Mouse (Mus musculus): Measurements from ENCODE around the gene Ccdc42. TPM values are rescaled to one million over a fixed set of nuclear protein-coding genes. Genes with fewer than 3 reads are reported as not detected.

Gene Ccdc42
- polyA plus RNA-seq, 1 experiment from 2014 or later: not detected

DNA sequence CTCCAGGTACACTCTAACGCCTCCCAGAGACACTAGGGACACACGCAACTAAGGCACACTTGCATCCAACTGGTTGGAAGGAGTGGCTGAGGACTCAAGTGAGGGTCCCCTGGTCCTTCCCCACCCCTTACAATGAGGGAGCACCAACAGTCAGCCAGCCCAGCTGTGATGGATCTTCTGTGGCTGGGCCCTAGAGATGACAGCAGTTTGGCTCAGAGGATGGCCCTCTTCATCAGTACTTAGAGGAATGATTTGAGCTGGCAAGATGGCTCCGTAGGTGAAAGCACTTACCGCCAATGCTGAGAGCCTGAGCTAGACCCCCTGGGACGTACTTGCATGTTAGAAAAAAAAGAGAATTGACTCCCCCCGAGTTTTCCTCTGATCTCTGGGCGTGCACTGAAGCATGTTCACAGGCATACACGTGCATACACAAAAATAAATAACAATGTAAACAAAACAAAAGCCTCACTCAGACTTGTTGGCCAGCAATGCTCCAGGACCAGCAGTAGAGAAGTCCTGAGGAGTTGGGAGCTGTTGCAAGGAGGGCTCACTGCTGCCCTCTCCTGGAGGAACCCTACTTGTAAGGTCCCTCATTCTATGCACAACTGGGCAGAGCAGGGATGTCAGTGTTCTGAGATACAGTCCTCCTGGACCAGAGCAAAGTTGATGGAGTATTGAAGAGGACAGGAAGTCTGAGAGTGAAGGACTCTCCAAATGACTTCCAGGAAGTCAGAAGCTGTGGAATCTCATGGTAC lies 2.4 kb downstream of the Ccdc42 start:
- peaks cover 4% of the 10 kb centered on the region; the same call in 1 of the 2 replicates for H3K4me1 ChIP-seq
- H3K27me3 ChIP-seq: no peaks in the 10 kb centered on the region
- no peak overlapping the region for H3K4me3 ChIP-seq
- 65% methylated on average over 8 of the region's 8 CpGs for WGBS
- no peak overlapping the region for H3K4me2 ChIP-seq
- no peak for ATAC-seq
- H3K9ac ChIP-seq: no peak overlapping the region
- no peaks in the 10 kb centered on the region for H3K9me3 ChIP-seq (replicated peaks)
- H3K27ac ChIP-seq: no peak overlapping the region
- H3K36me3 ChIP-seq (ENCODE audit: poor library complexity, severe bottlenecking): no peaks in the 10 kb centered on the region

DNA sequence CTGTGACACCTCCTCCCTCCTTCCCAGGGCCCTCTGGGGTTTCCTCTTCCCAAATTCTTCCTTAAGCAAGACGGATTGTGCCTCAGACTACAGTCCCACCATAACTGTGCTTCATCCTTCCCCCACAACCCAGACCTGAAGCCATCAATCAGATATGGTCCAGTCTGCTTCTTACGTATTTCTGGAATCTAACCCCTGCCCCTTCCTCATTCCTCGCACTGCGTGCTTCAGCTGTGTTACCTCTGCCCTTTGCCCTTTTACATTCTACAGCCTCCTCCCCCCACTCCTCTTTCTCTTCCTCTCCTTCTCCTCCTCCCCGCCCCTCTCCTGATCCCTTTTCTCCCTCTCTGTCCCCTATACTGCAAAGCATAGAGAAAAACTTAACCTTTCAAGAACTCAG lies 4.9 kb downstream of the Ccdc42 start:
- Histone ChIP-seq H3K9ac (no peak overlapping the region), H3K4me1 (peaks cover 4% of the 10 kb centered on the region; the same call in 1 of the 2 replicates), H3K9me3 (replicated peaks) (no peaks in the 10 kb centered on the region), H3K27me3 (no peaks in the 10 kb centered on the region), H3K4me2 (no peak overlapping the region), H3K4me3 (no peak overlapping the region), H3K36me3 (ENCODE audit: poor library complexity, severe bottlenecking) (no peaks in the 10 kb centered on the region), H3K27ac (no peak overlapping the region)
- WGBS: 23% methylated on average over 5 of the region's 5 CpGs
- ATAC-seq: no peak

DNA sequence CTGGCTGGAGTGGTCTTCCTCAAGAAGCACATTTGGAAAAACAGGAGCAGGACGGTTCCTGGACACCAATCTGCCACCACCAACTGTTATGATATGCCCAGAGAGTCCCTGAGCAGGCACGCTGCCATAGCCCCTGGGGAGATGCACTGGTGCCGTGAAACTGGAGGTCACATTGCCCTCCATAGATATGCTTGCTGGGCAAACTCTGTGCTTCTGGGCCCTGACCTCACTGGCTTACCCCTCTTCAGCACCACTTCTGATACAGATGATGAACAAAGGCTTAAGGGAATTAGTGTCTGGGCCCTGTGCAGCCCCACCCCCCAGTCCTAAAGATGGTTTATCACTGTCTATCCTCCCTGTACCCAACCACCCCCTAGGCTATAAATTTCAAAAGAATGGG lies 6.4 kb downstream of the Ccdc42 start:
- 73% methylated on average over 3 of the region's 3 CpGs for WGBS
- Histone ChIP-seq H3K9ac (no peak overlapping the region), H3K27me3 (no peaks in the 10 kb centered on the region), H3K4me2 (no peak overlapping the region), H3K9me3 (replicated peaks) (no peaks in the 10 kb centered on the region), H3K27ac (no peak overlapping the region), H3K4me3 (no peak overlapping the region), H3K4me1 (peaks cover 4% of the 10 kb centered on the region; the same call in 1 of the 2 replicates), H3K36me3 (ENCODE audit: poor library complexity, severe bottlenecking) (no peaks in the 10 kb centered on the region)
- no peak for ATAC-seq

DNA sequence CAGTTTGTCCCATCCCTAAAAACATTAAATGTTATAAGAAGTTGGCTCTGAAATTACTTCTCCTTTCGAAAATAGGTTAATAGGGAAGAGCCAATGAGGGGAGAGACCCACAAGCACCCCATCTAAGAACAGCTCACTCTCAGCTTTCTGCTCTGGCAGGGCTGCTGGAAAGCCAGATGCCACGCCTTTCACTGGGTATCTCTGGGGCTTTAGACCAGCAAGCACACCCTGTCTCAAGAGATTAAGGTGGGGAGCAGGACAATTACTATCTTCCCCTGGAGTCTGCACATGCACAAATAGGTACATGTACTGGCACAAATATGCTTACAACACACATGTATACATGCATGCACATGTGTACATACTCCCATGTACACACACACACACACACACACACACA lies 11.1 kb downstream of the Ccdc42 start:
- Histone ChIP-seq H3K4me1 (peaks cover 4% of the 10 kb centered on the region), H3K9ac (no peak overlapping the region), H3K36me3 (ENCODE audit: poor library complexity, severe bottlenecking) (no peaks in the 10 kb centered on the region), H3K27ac (no peak overlapping the region), H3K9me3 (replicated peaks) (no peaks in the 10 kb centered on the region), H3K27me3 (no peaks in the 10 kb centered on the region), H3K4me3 (no peak overlapping the region), H3K4me2 (no peak overlapping the region)
- WGBS: 88% methylated on average over 2 of the region's 2 CpGs
- ATAC-seq: no peak

DNA sequence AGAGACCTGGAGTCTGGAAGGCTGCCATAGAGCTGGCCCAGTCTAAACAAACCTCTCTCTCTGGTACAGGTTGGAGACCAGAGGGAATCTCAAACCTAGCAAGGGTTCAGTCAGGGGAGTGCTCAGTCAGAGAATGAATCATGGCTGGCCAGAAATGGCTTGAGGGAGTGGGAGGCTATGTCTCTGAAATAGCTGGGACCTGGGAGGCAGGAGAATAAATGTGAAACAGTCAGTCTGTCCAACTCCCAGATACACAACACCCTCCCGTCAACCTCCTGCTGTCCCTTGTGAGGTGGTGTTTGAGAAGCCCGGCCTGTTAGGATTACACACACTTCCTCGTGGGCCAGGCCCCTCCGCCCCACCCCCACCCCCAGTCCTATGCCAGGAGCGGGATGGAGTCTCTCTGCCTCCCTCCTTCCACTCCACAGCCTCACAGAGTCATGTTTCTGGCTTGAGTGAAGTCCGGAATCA lies 13.8 kb downstream of the Ccdc42 start:
- Histone ChIP-seq H3K36me3 (ENCODE audit: poor library complexity, severe bottlenecking) (no peaks in the 10 kb centered on the region), H3K27ac (no peak overlapping the region), H3K4me3 (no peak overlapping the region), H3K4me2 (no peak overlapping the region), H3K27me3 (no peaks in the 10 kb centered on the region), H3K9me3 (replicated peaks) (no peaks in the 10 kb centered on the region), H3K9ac (no peak overlapping the region), H3K4me1 (peaks cover 4% of the 10 kb centered on the region)
- no peak for ATAC-seq
- WGBS: 48% methylated on average over 6 of the region's 6 CpGs

DNA sequence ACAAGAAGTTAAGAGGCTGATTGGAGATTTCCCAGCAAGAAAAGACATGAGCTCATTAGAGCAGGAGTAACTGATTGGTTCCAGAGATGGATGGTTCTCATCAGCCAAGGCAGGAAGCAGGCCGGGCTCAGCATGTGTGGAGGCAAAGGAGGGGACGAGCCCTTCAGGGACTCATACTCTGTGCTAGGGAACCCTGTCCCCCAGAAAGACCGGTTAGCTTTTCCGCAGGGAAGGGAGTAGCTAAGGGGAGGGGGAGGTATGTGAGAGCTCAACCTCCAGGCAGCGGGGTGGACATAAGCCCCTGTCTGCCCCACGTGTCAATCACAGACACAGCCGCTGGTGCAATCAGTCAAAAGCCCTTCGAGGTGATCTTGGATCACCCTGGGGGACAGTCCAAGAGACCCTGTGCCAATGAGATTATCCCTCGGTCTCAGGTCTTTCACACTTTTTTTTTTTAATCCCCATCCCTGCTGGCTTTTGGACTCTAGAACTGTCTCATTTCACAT lies 14.7 kb downstream of the Ccdc42 start:
- Histone ChIP-seq H3K27me3 (no peaks in the 10 kb centered on the region), H3K4me2 (no peak overlapping the region), H3K9me3 (replicated peaks) (no peaks in the 10 kb centered on the region), H3K4me3 (no peak overlapping the region), H3K27ac (no peak overlapping the region), H3K36me3 (ENCODE audit: poor library complexity, severe bottlenecking) (no peaks in the 10 kb centered on the region), H3K4me1 (peaks cover 4% of the 10 kb centered on the region), H3K9ac (no peak overlapping the region)
- WGBS: 9% methylated on average over 9 of the region's 9 CpGs
- ATAC-seq: no peak

DNA sequence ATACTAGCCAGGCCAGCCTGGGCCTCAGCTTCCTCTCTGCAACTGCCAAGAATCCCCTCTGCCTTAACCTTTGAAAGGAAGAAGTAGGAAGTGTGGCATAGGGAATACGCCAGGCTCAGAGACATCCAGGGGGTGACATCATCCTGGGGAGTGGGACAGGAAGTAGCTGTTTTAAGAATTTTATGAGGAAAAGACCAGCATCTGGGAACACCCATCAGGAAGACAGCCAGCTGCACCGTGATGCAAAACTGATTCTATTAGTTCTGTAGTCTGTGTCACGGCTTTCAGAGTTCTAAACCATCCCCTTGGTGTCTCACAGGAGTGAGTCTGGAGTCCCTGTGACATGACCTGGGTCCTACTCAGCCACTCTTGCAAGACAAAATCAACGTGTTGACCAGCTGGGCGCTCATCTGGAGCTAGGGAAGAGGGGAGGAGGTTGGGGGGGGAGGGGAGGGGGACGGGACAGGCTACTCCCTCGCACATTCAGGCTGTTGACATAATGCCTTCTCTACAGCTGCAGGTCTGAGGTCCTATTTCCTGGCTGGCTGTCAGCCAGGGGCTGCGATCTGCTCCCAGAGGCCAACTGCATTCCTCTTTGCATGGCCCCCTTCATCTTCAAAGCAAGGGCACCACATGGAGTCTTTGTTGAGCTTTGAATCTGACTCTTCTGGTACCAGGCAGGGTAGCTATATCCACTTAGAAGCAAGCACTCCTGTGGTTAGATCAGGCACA lies 15.5 kb downstream of the Ccdc42 start:
- Histone ChIP-seq H3K4me1 (peaks cover 4% of the 10 kb centered on the region), H3K4me3 (no peak overlapping the region), H3K4me2 (no peak overlapping the region), H3K9ac (no peak overlapping the region), H3K27me3 (no peaks in the 10 kb centered on the region), H3K9me3 (replicated peaks) (no peaks in the 10 kb centered on the region), H3K36me3 (ENCODE audit: poor library complexity, severe bottlenecking) (no peaks in the 10 kb centered on the region), H3K27ac (peak overlapping the region; percentile 19; the same call in 1 of the 2 replicates)
- no peak for ATAC-seq
- WGBS: 26% methylated on average over 7 of the region's 8 CpGs

DNA sequence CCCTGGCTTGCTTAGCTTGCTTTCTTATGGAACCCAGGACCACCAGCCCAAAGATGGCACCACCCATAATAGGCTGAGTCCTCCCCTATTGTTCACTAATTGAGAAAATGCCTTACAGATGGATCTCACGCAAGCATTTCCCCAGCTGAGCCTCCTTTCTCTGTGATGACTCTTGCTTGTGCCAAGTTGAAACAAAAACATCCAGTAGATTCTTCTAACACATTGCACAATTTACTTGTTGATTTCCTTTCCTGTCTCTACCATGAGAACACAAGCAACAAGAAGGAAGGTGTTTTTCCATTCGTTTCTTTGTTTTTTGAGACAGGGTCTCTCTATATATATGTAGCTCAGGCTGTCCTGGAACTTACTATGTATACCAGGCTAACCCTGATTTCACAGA lies 20.2 kb downstream of the Ccdc42 start:
- Histone ChIP-seq H3K4me3 (no peak overlapping the region), H3K27ac (no peak overlapping the region), H3K27me3 (no peaks in the 10 kb centered on the region), H3K4me1 (no peaks in the 10 kb centered on the region; the same call in 1 of the 2 replicates), H3K4me2 (no peak overlapping the region), H3K36me3 (ENCODE audit: poor library complexity, severe bottlenecking) (no peaks in the 10 kb centered on the region), H3K9me3 (replicated peaks) (no peaks in the 10 kb centered on the region; the same call in 1 of the 2 replicates), H3K9ac (no peak overlapping the region)
- WGBS: 78% methylated on average over 2 of the region's 2 CpGs
- ATAC-seq: no peak

DNA sequence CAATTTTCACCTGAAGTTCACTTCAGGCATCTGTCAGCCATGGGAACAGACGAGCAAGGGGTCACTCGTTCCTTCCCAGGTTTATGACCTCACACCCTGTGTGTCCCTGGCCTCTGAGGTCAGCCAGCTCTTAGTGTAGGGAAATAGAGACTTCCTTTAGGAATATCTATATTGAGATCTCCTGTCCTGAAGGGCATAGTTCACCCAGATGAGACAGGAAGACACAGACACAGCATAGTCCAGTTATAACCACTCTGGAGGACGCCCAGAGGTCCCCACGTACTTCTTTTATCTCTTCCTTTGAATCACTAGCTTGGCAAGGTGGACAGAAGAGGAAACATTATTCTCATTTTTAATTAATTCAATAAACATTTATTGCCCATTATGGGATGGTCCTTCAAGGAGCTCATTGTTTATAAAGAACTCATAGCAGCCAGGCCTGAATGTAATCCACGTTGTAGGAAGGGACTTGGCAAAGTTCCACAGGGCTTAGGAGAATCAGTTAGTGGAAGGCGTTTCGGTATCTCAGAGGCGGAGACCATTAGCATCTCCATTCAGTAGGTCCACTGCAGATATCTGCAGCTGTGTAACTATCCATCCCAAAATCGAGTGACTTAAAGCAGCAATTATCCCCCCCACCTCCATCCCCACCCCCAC lies 23.2 kb downstream of the Ccdc42 start:
- Histone ChIP-seq H3K9ac (no peak overlapping the region), H3K27me3 (no peaks in the 10 kb centered on the region), H3K4me3 (no peak overlapping the region), H3K9me3 (replicated peaks) (no peaks in the 10 kb centered on the region; the same call in 1 of the 2 replicates), H3K4me2 (no peak overlapping the region), H3K36me3 (ENCODE audit: poor library complexity, severe bottlenecking) (no peaks in the 10 kb centered on the region), H3K27ac (no peak overlapping the region), H3K4me1 (no peaks in the 10 kb centered on the region)
- WGBS: 61% methylated on average over 9 of the region's 9 CpGs
- ATAC-seq: no peak

DNA sequence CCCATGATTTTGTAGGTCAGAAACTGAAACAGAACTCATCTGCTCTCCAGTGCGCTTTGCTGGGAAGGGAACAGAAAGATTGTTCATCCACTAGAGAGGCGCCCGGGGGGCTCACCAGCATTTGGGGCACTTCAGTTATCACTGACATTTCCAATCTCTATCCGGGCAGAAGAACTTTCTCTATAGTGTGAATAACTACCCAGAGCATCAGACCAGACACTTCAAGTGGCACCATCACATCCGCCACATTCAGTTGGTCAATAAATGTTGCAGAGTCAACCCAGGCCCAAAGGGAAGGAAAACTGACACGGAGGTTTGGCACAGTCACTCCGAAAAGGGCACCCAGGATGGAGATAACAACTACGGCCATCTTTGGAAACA lies 23.7 kb downstream of the Ccdc42 start:
- no peak for ATAC-seq
- H3K27ac ChIP-seq: no peak overlapping the region
- no peaks in the 10 kb centered on the region for H3K4me1 ChIP-seq
- no peaks in the 10 kb centered on the region for H3K27me3 ChIP-seq
- WGBS: 87% methylated on average over 8 of the region's 8 CpGs
- H3K4me3 ChIP-seq: no peak overlapping the region
- H3K36me3 ChIP-seq (ENCODE audit: poor library complexity, severe bottlenecking): no peaks in the 10 kb centered on the region
- H3K4me2 ChIP-seq: no peak overlapping the region
- H3K9ac ChIP-seq: no peak overlapping the region
- no peaks in the 10 kb centered on the region; the same call in 1 of the 2 replicates for H3K9me3 ChIP-seq (replicated peaks)

DNA sequence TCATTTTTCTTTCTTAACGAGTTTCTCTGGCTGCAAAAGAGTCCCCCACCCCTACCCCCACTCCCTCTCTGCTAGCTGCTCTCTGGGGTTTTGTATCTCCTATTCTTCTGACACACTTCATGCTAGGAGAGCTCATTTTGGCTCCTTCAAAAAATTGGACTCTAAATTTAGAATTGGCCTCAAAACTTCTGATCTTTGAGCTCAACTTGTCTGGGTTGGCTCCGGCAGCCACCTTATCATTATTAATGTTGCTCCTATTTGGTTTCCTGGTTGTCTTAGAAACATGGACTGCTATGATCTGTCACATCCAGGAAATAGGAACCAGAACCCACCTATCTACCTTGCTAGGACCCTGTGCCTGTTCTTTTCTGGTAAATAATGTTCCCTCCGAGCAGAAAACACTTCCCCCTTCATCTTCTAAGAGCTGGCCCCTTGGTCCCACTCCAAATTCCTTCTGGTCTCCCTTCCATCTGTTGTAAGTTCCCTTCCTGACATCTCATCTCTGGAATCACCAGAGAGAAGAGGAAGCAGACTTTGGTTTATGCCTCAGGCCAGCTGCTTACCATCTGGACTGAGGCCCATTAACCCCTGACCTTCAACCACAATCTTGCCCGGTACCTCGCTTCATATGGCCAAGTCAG lies 26.4 kb downstream of the Ccdc42 start:
- no peak overlapping the region for H3K4me2 ChIP-seq
- no peak for ATAC-seq

More for the DNA sequence above, 26.4 kb downstream of the Ccdc42 start:
- no peaks in the 10 kb centered on the region for H3K27me3 ChIP-seq
- H3K9me3 ChIP-seq (replicated peaks): no peaks in the 10 kb centered on the region; the same call in 1 of the 2 replicates
- H3K9ac ChIP-seq: no peak overlapping the region
- no peaks in the 10 kb centered on the region for H3K36me3 ChIP-seq (ENCODE audit: poor library complexity, severe bottlenecking)
- no peaks in the 10 kb centered on the region for H3K4me1 ChIP-seq
- WGBS: 66% methylated on average over 5 of the region's 5 CpGs
- H3K27ac ChIP-seq: no peak overlapping the region
- no peak overlapping the region for H3K4me3 ChIP-seq

All from forebrain, embryonic 13.5 days (tissue).